Mouse (Mus musculus) layer of hippocampus, postnatal 25 days (tissue): Measurements from ENCODE around the gene Ntrk2. TPM values are rescaled to one million over a fixed set of nuclear protein-coding genes. Genes with fewer than 3 reads are reported as not detected.
"Not testable (repeated sequence)": the region's sequence is repeated elsewhere in the genome, so short reads cannot be mapped to it uniquely, and the experiment has no call there.

ENCODE experiments used
- DNase-seq, 2 experiments: peaks; one replicate each; pipeline ENCODE4 v3.0.0; 2022; ENCODE audit warnings: mixed read lengths in 2 of 2, low spot score in 1 of 2; ENCODE audit errors: extremely low spot score in 1 of 2
- total RNA-seq, 2 experiments: library from RNA; stranded (reverse); gene quantifications; 2 replicates each; pipeline ENCODE4 v1.2.3; 2021

Ntrk2 gene
- total RNA-seq, 2 experiments from 2014 or later: 319 to 331 TPM

- no peak for DNase-seq
Observed at GRCm38 (mm10) chr13:59027436-59027835, 221.1 kb downstream of the Ntrk2 start.

- DNase-seq: no peak
Observed at GRCm38 (mm10) chr13:59028546-59028945, 222.2 kb downstream of the Ntrk2 start.

- DNase-seq: no peak
Observed at GRCm38 (mm10) chr13:59030574-59030973, 224.2 kb downstream of the Ntrk2 start.

- no peak for DNase-seq
Observed at GRCm38 (mm10) chr13:59040156-59040915, 234.0 kb downstream of the Ntrk2 start.

GRCm38 (mm10) chr13:59041013-59041764 lies 234.8 kb downstream of the Ntrk2 start:
- DNase-seq: no peak

- DNase-seq: no peak
Observed at GRCm38 (mm10) chr13:59052188-59052587, 245.8 kb downstream of the Ntrk2 start.

- not testable (repeated sequence) for DNase-seq
Observed at GRCm38 (mm10) chr13:59054331-59054730, 248.0 kb downstream of the Ntrk2 start.

GRCm38 (mm10) chr13:59056859-59057258 lies 250.5 kb downstream of the Ntrk2 start:
- DNase-seq: no peak

- DNase-seq: no peak
Observed at GRCm38 (mm10) chr13:59057886-59058285, 251.5 kb downstream of the Ntrk2 start.

- DNase-seq: no peak
Observed at GRCm38 (mm10) chr13:59059118-59059517, 252.7 kb downstream of the Ntrk2 start.

- DNase-seq: no peak
Observed at GRCm38 (mm10) chr13:59065677-59066076, 259.3 kb downstream of the Ntrk2 start.

GRCm38 (mm10) chr13:59073635-59074256 lies 267.4 kb downstream of the Ntrk2 start:
- DNase-seq: peak; percentile 75 to 79

GRCm38 (mm10) chr13:59076489-59076888 lies 270.1 kb downstream of the Ntrk2 start:
- DNase-seq: no peak

- DNase-seq: no peak
Observed at GRCm38 (mm10) chr13:59079761-59080461, 273.5 kb downstream of the Ntrk2 start.

- DNase-seq: no peak
Observed at GRCm38 (mm10) chr13:59080468-59080867, 274.1 kb downstream of the Ntrk2 start.

GRCm38 (mm10) chr13:59089016-59089415 lies 282.6 kb downstream of the Ntrk2 start:
- no peak for DNase-seq

- peak in 1 of 2 experiments; percentile 44 for DNase-seq
Observed at GRCm38 (mm10) chr13:59091138-59091971, 285.0 kb downstream of the Ntrk2 start.

GRCm38 (mm10) chr13:59092045-59092857 lies 285.9 kb downstream of the Ntrk2 start:
- no peak for DNase-seq

GRCm38 (mm10) chr13:59092858-59093154 lies 286.4 kb downstream of the Ntrk2 start:
- DNase-seq: peak; percentile 60 to 70
